Mouse (Mus musculus) monocyte, adult 5-6 weeks (primary cell): ENCODE data around the gene Ccl25. TPM values are rescaled to one million over a fixed set of nuclear protein-coding genes. Genes with fewer than 3 reads are reported as not detected.
"Not testable (repeated sequence)": the region's sequence is repeated elsewhere in the genome, so short reads cannot be mapped to it uniquely, and the experiment has no call there.

ENCODE experiments used
- ATAC-seq: fragments of 153-309, 156-312 bp; replicated peaks from 2 replicates; pipeline ENCODE4 v1.8.0; 2017; ENCODE audit warnings: mild to moderate bottlenecking; ENCODE audit not compliant: low TSS enrichment, insufficient number of reproducible peaks, severe bottlenecking, poor library complexity, low FRiP score
- total RNA-seq: library from RNA; stranded (forward); fragments of 200-1000, 200-491, 200-594 nt; gene quantifications from 3 replicates; pipeline ENCODE4 v1.2.3, GENCODE M21; 2017

Gene Ccl25
- total RNA-seq, 1 experiment from 2014 or later, result 9.8 TPM

DNA sequence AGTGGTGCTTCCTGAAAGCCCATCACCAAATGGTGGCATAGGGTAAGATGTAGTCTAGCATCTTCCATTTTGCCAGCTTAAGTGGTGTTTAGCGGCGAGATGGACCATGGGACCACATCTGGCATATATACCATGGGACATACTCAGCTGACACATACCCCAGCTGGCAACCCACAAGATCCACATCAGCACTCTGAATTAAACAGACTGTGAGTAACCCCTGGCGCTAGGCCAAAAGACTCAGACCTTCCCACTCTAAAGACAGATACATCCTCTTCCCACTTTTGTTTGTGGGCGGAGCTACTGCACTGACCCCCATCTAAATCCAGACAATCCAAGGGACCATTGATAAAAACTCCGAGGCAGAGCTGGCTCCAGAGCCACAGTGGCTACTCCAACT, 4.0 kb downstream of the Ccl25 start:
- no peak for ATAC-seq

- no peak for ATAC-seq
Observed at GRCm38 (mm10) chr8:4333966-4334365, 9.0 kb downstream of the Ccl25 start.

DNA sequence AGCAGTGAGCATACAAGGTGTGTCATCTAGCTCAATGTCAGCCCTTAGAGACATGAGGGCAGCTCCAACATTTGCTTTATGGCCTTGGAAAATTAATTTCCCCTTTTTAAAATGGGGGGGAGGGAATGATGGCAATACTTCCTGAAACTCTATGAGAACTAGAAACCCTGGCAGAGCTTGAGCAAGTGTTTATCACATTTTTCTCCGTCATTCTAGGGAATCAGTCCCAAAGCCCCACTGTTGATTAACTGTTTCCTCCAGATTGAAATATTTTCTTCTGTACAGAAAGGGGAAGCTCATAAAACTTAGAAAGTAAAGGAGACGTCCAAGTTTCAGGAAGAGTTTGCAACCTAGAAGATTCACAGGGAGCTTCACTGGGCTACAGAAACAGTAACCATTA, 10.7 kb downstream of the Ccl25 start:
- ATAC-seq, result no peak

DNA sequence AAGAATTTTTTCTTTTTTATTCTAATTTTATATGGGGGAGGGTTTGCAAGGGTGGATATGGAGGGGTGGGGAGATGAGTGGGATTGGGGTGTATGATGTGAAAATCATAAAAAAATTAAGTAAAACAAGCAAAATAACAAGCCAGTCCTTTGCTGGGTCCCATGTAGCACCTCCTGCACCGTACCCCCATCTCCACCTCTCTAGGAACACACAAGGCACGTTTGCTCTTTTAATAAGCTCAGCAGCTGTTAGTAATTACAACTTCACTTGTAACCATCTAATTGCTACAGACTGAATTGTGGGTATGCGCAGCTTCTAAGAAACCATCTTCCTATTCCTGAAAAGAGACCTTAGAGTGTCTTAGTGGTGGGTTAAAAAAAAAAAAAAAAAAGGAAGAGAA, 15.2 kb downstream of the Ccl25 start:
- ATAC-seq, result no peak

- peak; percentile 55; the same call in 1 of the 2 replicates for ATAC-seq
Observed at GRCm38 (mm10) chr8:4347661-4348060, 22.7 kb downstream of the Ccl25 start.

DNA sequence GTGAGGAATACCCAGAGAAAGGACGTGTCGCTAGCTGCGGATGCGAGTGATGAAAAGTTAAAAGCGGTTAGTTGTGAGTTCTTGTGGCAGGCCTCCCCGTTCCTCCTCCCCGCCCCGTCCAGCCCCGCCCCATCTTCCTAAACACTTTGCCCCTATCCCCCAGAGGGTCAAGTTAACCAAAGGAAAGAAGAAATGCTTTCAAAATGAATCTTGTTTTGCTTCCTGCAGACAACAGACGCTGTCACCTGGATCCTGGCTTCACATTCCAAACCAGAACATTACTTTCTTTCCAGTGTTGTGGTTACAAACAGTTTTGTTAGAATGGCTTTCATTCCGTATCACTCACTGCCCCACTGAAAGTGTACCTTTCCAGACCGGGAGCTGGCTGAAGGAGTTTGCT, 23.3 kb downstream of the Ccl25 start:
- no peak for ATAC-seq

DNA sequence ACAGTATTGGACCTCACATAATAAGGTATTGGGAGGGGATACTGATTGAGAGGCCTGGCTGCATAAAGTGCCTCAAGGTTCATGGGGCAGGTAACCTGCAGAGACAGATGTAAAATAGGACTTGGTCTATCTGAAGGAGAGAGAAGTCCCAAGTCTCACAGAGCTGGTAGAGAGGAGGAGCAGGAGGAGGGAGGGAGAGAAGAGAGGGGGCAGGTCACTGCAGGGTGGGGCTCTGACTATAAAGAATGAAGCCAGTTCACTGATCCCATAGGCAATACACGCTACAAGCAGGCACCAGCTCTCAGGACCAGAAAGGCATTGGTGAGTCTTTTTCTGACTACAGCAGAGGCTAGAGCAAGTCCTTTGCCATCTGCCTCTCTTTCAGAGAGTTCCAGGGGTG, 24.3 kb downstream of the Ccl25 start:
- ATAC-seq, result no peak

GRCm38 (mm10) chr8:4350618-4351017, 25.6 kb downstream of the Ccl25 start:
- no peak for ATAC-seq

DNA sequence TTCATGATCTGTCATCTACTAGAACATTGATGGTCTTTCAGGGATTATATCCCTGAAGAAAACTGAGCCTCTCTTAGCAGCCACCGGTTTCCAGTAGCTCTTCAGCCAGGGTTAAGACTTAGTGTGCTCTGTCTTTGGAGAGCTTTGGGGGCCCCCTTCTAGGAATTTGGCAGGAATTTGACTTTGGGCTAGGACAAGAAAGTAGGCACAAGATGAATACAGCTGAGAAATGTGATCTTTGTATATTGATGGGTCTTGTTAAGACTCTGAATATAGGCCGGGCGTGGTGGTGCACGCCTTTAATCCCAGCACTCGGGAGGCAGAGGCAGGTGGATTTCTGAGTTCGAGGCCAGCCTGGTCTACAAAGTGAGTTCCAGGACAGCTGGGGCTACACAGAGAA, 27.6 kb downstream of the Ccl25 start:
- ATAC-seq, result not testable (repeated sequence)

GRCm38 (mm10) chr8:4353741-4354140, 28.7 kb downstream of the Ccl25 start:
- no peak for ATAC-seq

DNA sequence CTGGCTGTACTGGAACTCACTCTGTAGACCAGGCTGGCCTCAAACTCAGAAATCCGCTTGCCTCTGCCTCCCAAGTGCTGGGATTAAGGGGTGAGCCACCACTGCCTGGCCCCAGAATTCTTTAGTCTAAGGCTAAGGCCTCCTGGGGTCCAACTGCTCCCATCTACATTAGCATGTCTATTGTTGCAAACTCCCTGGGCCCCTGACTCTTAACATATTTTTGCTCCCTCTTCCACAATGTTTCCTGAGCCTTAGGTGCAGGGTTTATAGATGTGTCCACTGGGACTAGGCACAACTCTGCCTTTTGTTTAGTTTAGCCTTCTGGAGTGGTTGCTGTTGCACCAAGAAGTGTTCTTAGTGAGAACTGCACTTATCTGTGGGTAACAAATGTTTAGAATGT, 29.5 kb downstream of the Ccl25 start:
- no peak for ATAC-seq

DNA sequence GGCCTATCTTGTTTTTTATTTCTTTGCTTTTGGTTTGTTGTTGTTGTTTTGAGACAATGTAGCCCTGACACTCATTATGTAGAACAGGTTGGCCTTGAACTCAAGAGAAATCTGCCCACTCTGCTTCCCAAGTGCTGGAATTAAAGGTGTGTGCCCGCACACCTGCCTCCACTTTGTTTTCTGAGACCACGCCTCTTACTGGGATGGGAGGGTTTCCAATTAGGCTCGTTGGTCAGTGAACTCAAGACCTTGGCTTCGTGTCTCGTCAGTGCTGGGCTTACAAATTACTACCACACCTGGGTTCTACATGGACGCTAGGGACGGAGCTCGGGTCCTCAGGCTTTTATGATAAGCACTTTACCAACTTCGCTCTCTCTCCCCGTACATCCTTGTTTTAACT, 30.4 kb downstream of the Ccl25 start:
- ATAC-seq, result no peak

- ATAC-seq, result no peak
Observed at GRCm38 (mm10) chr8:4359362-4359761, 34.4 kb downstream of the Ccl25 start.

DNA sequence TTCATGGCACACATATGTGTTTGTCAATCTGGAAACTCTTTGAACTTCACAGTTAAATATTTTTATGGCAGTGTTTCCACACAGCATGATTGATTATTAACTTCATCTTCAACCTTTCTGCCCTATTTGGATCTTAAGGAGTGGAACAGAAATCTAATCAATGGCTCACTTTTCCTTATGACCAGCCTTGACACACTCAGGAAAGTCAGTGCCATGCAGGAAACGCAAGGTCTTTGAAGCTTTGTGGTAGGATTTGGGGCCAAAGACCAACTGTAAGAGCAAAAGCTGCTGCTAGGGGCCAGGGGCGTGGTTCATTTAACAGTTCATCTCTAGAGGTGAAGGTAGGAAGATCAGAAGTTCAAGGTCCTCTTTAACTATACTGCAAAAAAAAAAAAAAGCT, 35.9 kb downstream of the Ccl25 start:
- no peak for ATAC-seq

GRCm38 (mm10) chr8:4366189-4366588, 41.2 kb downstream of the Ccl25 start:
- ATAC-seq, result no peak

DNA sequence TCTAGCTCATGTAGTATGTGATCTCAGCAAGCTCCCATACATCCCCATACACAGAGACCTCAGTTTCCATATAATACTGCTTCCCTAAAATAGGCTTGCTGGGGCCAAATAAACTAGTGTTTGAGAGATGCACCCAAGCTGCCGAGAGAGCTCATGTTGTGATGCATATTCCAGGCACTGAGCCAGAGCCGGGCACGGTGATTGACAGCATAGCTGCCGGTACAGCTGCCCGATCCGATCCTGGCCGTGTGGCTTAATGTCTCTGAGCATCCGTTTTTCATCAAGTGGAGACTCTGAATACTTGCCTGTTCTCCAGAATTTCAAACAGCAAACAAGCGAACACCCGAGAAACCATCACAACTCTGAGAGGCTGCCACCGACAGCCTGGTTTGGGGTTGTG, 42.8 kb downstream of the Ccl25 start:
- ATAC-seq, result no peak

GRCm38 (mm10) chr8:4368470-4368869, 43.5 kb downstream of the Ccl25 start:
- ATAC-seq, result no peak

DNA sequence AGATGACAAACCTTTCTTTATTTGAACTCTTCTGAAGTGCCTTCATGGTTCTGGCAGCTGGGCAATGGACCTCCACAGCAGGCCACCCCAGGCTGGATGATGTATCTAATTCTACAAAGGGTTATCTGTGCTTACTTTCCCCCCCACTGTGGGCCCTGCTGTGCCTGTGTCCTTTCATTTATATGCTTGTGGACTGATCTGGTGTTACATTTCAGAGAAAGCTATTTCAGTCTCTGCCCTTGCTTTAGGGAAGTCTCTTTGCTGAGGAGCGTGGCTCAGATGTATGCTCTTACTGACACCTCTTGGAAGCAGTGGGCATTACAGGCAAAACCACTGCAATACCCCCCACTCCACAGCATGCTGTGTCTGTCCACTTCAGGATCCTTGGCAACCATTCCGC, 45.1 kb downstream of the Ccl25 start:
- peak; percentile 86 for ATAC-seq

DNA sequence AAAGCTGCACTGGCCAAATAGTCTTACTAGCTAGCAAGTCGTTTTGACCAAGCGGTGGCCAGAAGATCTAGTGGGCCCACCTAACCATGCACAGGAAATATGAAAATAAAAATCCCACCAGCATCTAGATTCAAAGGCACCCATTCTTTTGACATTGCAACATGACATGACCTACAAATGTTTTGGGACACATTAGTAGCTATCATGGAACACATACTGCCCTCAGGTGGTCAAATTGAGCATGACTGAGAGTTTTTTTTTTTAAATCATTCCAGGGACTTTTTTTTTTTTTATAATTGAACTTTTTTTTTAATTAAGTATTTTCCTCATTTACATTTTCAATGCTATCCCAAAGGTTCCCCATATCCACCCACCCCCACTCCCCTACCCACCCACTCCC, 47.6 kb downstream of the Ccl25 start:
- ATAC-seq, result no peak

- no peak for ATAC-seq
Observed at GRCm38 (mm10) chr8:4401442-4401841, 76.4 kb downstream of the Ccl25 start.

GRCm38 (mm10) chr8:4403960-4404879, 79.2 kb downstream of the Ccl25 start:
- ATAC-seq, result no peak
